Mouse (Mus musculus): Measurements from ENCODE around the gene Trmt44.

The Trmt44 gene

GRCm38 (mm10) chr5:35574653-35575599 lies at the start of gene Trmt44:
Trmt44 (minus strand) TSS chr5:35575070.
- DNase-seq = peak; percentile 88

GRCm38 (mm10) chr5:35623831-35624230 lies 49.0 kb upstream of the Trmt44 start:
- DNase-seq = no peak

GRCm38 (mm10) chr5:35621114-35621513 lies 46.2 kb upstream of the Trmt44 start:
- no peak for DNase-seq

GRCm38 (mm10) chr5:35616943-35617342 lies 42.1 kb upstream of the Trmt44 start:
- no peak for DNase-seq

- DNase-seq = no peak
These were observed 37.9 kb upstream of the Trmt44 start for GRCm38 (mm10) chr5:35612722-35613121.

- DNase-seq = no peak
These were observed 37.0 kb upstream of the Trmt44 start for GRCm38 (mm10) chr5:35611900-35612299.

- no peak for DNase-seq
These were observed 36.3 kb upstream of the Trmt44 start for GRCm38 (mm10) chr5:35611170-35611569.

GRCm38 (mm10) chr5:35610381-35610780 lies 35.5 kb upstream of the Trmt44 start:
- DNase-seq = no peak

GRCm38 (mm10) chr5:35609971-35610370 lies 35.1 kb upstream of the Trmt44 start:
- no peak for DNase-seq

- DNase-seq = no peak
These were observed 34.5 kb upstream of the Trmt44 start for GRCm38 (mm10) chr5:35609381-35609780.

- DNase-seq = no peak
These were observed 33.7 kb upstream of the Trmt44 start for GRCm38 (mm10) chr5:35608559-35608958.

GRCm38 (mm10) chr5:35607784-35608183 lies 32.9 kb upstream of the Trmt44 start:
- DNase-seq = no peak

GRCm38 (mm10) chr5:35606800-35607199 lies 31.9 kb upstream of the Trmt44 start:
- DNase-seq = no peak

- no peak for DNase-seq
These were observed 30.5 kb upstream of the Trmt44 start for GRCm38 (mm10) chr5:35605355-35605754.

GRCm38 (mm10) chr5:35601526-35601925 lies 26.7 kb upstream of the Trmt44 start:
- no peak for DNase-seq

GRCm38 (mm10) chr5:35600233-35600632 lies 25.4 kb upstream of the Trmt44 start:
- no peak for DNase-seq

- no peak for DNase-seq
These were observed 21.6 kb upstream of the Trmt44 start for GRCm38 (mm10) chr5:35596169-35597160.

GRCm38 (mm10) chr5:35595706-35596105 lies 20.8 kb upstream of the Trmt44 start:
- DNase-seq = peak; percentile 67

- DNase-seq = no peak
These were observed 19.9 kb upstream of the Trmt44 start for GRCm38 (mm10) chr5:35594768-35595167.

- no peak for DNase-seq
These were observed 18.4 kb upstream of the Trmt44 start for GRCm38 (mm10) chr5:35593272-35593671.

GRCm38 (mm10) chr5:35592824-35593223 lies 18.0 kb upstream of the Trmt44 start:
- no peak for DNase-seq

- DNase-seq = no peak
These were observed 17.3 kb upstream of the Trmt44 start for GRCm38 (mm10) chr5:35592081-35592736.

GRCm38 (mm10) chr5:35591497-35591896 lies 16.6 kb upstream of the Trmt44 start:
- DNase-seq = no peak
